Mouse (Mus musculus) erythroid progenitor cell, adult 5-6 weeks (primary cell): ENCODE data around the gene Far1. TPM values are rescaled to one million over a fixed set of nuclear protein-coding genes. Genes with fewer than 3 reads are reported as not detected.

Experiments used
- ATAC-seq: replicated peaks from 2 replicates; pipeline ENCODE4 v1.8.0; 2016; ENCODE audit warnings: moderate number of reproducible peaks, mild to moderate bottlenecking, moderate TSS enrichment, inconsistent platforms; ENCODE audit not compliant: poor library complexity, low FRiP score, severe bottlenecking
- total RNA-seq, 2 experiments: library from RNA; stranded (forward) in 1 of 2; stranded (reverse) in 1 of 2; fragments of 150-400 nt in 1 of 2; fragments of 186-747, 209-891 nt in 1 of 2; gene quantifications; 2 replicates each; pipeline versions ENCODE4 v1.2.3 to v1.2.4; 2015 to 2017; ENCODE audit warnings: low replicate concordance in 2 of 2

The Far1 gene
- total RNA-seq (2015; ENCODE audit: low replicate concordance) (154 and 179 TPM in 2 replicates), total RNA-seq (2017; ENCODE audit: low replicate concordance) (74.1 and 124 TPM in 2 replicates)

GRCm38 (mm10) chr7:113513286-113513962, at the start of gene Far1:
TSS of gene Far1 (plus strand) at chr7:113513834.
- ATAC-seq: peak; percentile 88

- ATAC-seq: no peak
These were observed 45.3 kb upstream of the Far1 start for GRCm38 (mm10) chr7:113468345-113468744.

GRCm38 (mm10) chr7:113470671-113471070, 43.0 kb upstream of the Far1 start:
- no peak for ATAC-seq

- ATAC-seq: no peak
These were observed 42.0 kb upstream of the Far1 start for GRCm38 (mm10) chr7:113471653-113472052.

- no peak for ATAC-seq
These were observed 17.8 kb upstream of the Far1 start for GRCm38 (mm10) chr7:113495792-113496191.

GRCm38 (mm10) chr7:113498413-113498812, 15.2 kb upstream of the Far1 start:
- no peak for ATAC-seq

GRCm38 (mm10) chr7:113499821-113500220, 13.8 kb upstream of the Far1 start:
- ATAC-seq: no peak

GRCm38 (mm10) chr7:113502453-113502852, 11.2 kb upstream of the Far1 start:
- ATAC-seq: no peak

- ATAC-seq: no peak
These were observed 8.6 kb upstream of the Far1 start for GRCm38 (mm10) chr7:113505047-113505446.

GRCm38 (mm10) chr7:113505516-113506045, 8.1 kb upstream of the Far1 start:
- ATAC-seq: no peak

- ATAC-seq: no peak
These were observed 5.8 kb upstream of the Far1 start for GRCm38 (mm10) chr7:113507846-113508245.

GRCm38 (mm10) chr7:113511396-113511795, 2.2 kb upstream of the Far1 start:
- no peak for ATAC-seq

- ATAC-seq: peak; percentile 56
These were observed 928 bp upstream of the Far1 start for GRCm38 (mm10) chr7:113512527-113513285.

GRCm38 (mm10) chr7:113513963-113514649, 472 bp downstream of the Far1 start:
- ATAC-seq: peak; percentile 67

GRCm38 (mm10) chr7:113515831-113516230, 2.2 kb downstream of the Far1 start:
- ATAC-seq: no peak

- ATAC-seq: no peak
These were observed 4.8 kb downstream of the Far1 start for GRCm38 (mm10) chr7:113518419-113518818.

GRCm38 (mm10) chr7:113518961-113519360, 5.3 kb downstream of the Far1 start:
- no peak for ATAC-seq

- ATAC-seq: peak; percentile 88
These were observed 29.5 kb downstream of the Far1 start for GRCm38 (mm10) chr7:113543158-113543557.

- ATAC-seq: no peak
These were observed 38.3 kb downstream of the Far1 start for GRCm38 (mm10) chr7:113551742-113552463.

GRCm38 (mm10) chr7:113552508-113552907, 38.9 kb downstream of the Far1 start:
- no peak for ATAC-seq
